In genomic region chr11:100297801-100298200, GRCm38 (mm10) we compare ENCODE assay signal across 8 mouse cellular contexts. TPM values are rescaled to one million over a fixed set of nuclear protein-coding genes. Genes with fewer than 3 reads are reported as not detected.
A peak's percentile ranks its signal among the peaks of the same experiment; 100 is the strongest.
DNase-seq lines count a peak whose midpoint lies in the region; ATAC-seq and TF ChIP-seq lines count a peak whose summit lies in the region.

No protein-coding gene starts in this region.

- ATAC-seq in heart, embryonic 16.5 days (replicated peaks; ENCODE audit: extremely low read depth, insufficient read depth, low FRiP score) = no peak
- peak; percentile 47 for ATAC-seq in erythroblast, adult 5-6 weeks (replicated peaks; ENCODE audit: low FRiP score, poor library complexity, severe bottlenecking)

- TF ChIP-seq CTCF in E14TG2a.4 (conservative IDR thresholded peaks at IDR 0.05; ENCODE audit: low read length) = peak; percentile 74
- TF ChIP-seq CTCF in small intestine, adult 2 months (IDR thresholded peaks at IDR 0.05; ENCODE audit: extremely low read depth, insufficient read length, insufficient replicate concordance, low read depth, low read length) = peak; percentile 68; the same call in 1 of the 2 replicates

- intact Hi-C loops in left cerebral cortex, postnatal 36 days (cut with DNase I) = loop anchor here (5.0 to 10.0 kb wide), 3 partner anchors 723 to 920 kb away; no protein-coding TSS in a partner anchor

- DNase-seq in heart, adult 11 months = no peak
- DNase-seq in liver = peak; percentile 34
- no peak for DNase-seq in urinary bladder, postnatal 25 days (ENCODE audit: low spot score)
- no peak for DNase-seq in left cerebral cortex, postnatal 36 days (ENCODE audit: low spot score in 2 of 2)

- no peak overlapping the region for H3K9ac ChIP-seq in heart, embryonic 16.5 days (ENCODE audit: low read length)

- WGBS in heart, embryonic 16.5 days = 25% methylated on average over 5 of the region's 5 CpGs
- WGBS in small intestine, adult 2 months = 29% methylated on average over 5 of the region's 5 CpGs

- TF ChIP-seq POLR2A in small intestine, adult 2 months (IDR thresholded peaks at IDR 0.05; ENCODE audit: low read depth, low read length) = no peak

- no peaks in the 10 kb centered on the region for H3K36me3 ChIP-seq in heart, embryonic 16.5 days (ENCODE audit: control insufficient read depth, insufficient read depth)
- H3K36me3 ChIP-seq in E14TG2a.4 (ENCODE audit: insufficient read depth, low read length) = no peaks in the 10 kb centered on the region
- no peaks in the 10 kb centered on the region for H3K36me3 ChIP-seq in small intestine, adult 2 months (ENCODE audit: control insufficient read depth, insufficient read depth, low read length)

- peaks cover 4% of the 10 kb centered on the region; the same call in 1 of the 2 replicates for H3K27me3 ChIP-seq in heart, embryonic 16.5 days (ENCODE audit: control insufficient read depth, insufficient read depth, low read length)
- 0 out of 2 replicates have a peak, but pooled peaks cover 4% of the 10 kb centered on the region for H3K27me3 ChIP-seq in E14TG2a.4 (ENCODE audit: insufficient read depth, low read length)
- no peaks in the 10 kb centered on the region for H3K27me3 ChIP-seq in small intestine, adult 2 months (ENCODE audit: control insufficient read depth, insufficient read depth, low read length)

- peak overlapping the region; percentile 57 for H3K4me2 ChIP-seq in heart, embryonic 16.5 days (ENCODE audit: low read depth, low read length)

- no peaks in the 10 kb centered on the region for H3K9me3 ChIP-seq in heart, embryonic 16.5 days (replicated peaks; ENCODE audit: control insufficient read depth, low read length)
- no peaks in the 10 kb centered on the region; the same call in 1 of the 2 replicates for H3K9me3 ChIP-seq in E14TG2a.4 (ENCODE audit: low read length)

- no peak overlapping the region; the same call in 1 of the 2 replicates for H3K4me3 ChIP-seq in heart, embryonic 16.5 days (ENCODE audit: low read length)
- peak overlapping the region; percentile 65 for H3K4me3 ChIP-seq in E14TG2a.4 (replicated peaks; ENCODE audit: low read length)
- no peak overlapping the region for H3K4me3 ChIP-seq in small intestine, adult 2 months (ENCODE audit: low read depth, low read length)

- H3K4me1 ChIP-seq in heart, embryonic 16.5 days (ENCODE audit: control insufficient read depth, insufficient read depth, low read length) = peaks cover 3% of the 10 kb centered on the region; the same call in 1 of the 2 replicates
- H3K4me1 ChIP-seq in E14TG2a.4 (replicated peaks; ENCODE audit: low read depth, low read length) = peaks cover 32% of the 10 kb centered on the region
- peaks cover 5% of the 10 kb centered on the region for H3K4me1 ChIP-seq in small intestine, adult 2 months (ENCODE audit: control insufficient read depth, insufficient read depth, insufficient read length, low read length)

- H3K27ac ChIP-seq in heart, embryonic 16.5 days (ENCODE audit: low read length) = no peak overlapping the region
- no peak overlapping the region for H3K27ac ChIP-seq in small intestine, adult 2 months (ENCODE audit: insufficient read depth, low read depth, low read length)

RNA-seq across cellular contexts. Expression of gene Eif1, which starts 21.9 kb away (rescaled TPM):
- 1,600 and 1,609 TPM in 2 replicates for polyA plus RNA-seq in heart, embryonic 16.5 days (2015; fragmentation: Nextera tagmentation; extraction: Ambion mirVana)
- total RNA-seq in erythroblast, adult 5-6 weeks (2015; ENCODE audit: low replicate concordance) = 580 and 688 TPM in 2 replicates
- total RNA-seq in erythroblast, adult 5-6 weeks (2017; ENCODE audit: low replicate concordance) = 168 and 350 TPM in 2 replicates
- polyA plus RNA-seq in small intestine, adult 2 months (2012; rRNA removed) = 49.3 and 102 TPM in 2 replicates
- 100 to 1,000 TPM; 712 to 762 TPM for total RNA-seq in left cerebral cortex, postnatal 36 days (2021)

RNA-seq across cellular contexts. Expression of gene Krt42, which starts 28.1 kb away (rescaled TPM):
- not detected in 2 replicates for polyA plus RNA-seq in heart, embryonic 16.5 days (2015; fragmentation: Nextera tagmentation; extraction: Ambion mirVana)
- not detected in 2 replicates for total RNA-seq in erythroblast, adult 5-6 weeks (2015; ENCODE audit: low replicate concordance)
- not detected in 2 replicates for total RNA-seq in erythroblast, adult 5-6 weeks (2017; ENCODE audit: low replicate concordance)
- 0.09 TPM in 1 of 2 replicates, not detected in the other for polyA plus RNA-seq in small intestine, adult 2 months (2012; rRNA removed)
- total RNA-seq in left cerebral cortex, postnatal 36 days (2021) = not detected

RNA-seq across cellular contexts. Expression of gene Gast, which starts 36.4 kb away (rescaled TPM):
- not detected in 2 replicates for polyA plus RNA-seq in heart, embryonic 16.5 days (2015; fragmentation: Nextera tagmentation; extraction: Ambion mirVana)
- total RNA-seq in erythroblast, adult 5-6 weeks (2015; ENCODE audit: low replicate concordance) = not detected in 2 replicates
- not detected in 2 replicates for total RNA-seq in erythroblast, adult 5-6 weeks (2017; ENCODE audit: low replicate concordance)
- polyA plus RNA-seq in small intestine, adult 2 months (2012; rRNA removed) = 0.38 and 336 TPM in 2 replicates
- total RNA-seq in left cerebral cortex, postnatal 36 days (2021) = not detected

RNA-seq across cellular contexts. Expression of gene Krt17, which starts 37.0 kb away (rescaled TPM):
- 26.6 and 58.5 TPM in 2 replicates for polyA plus RNA-seq in heart, embryonic 16.5 days (2015; fragmentation: Nextera tagmentation; extraction: Ambion mirVana)
- not detected in 2 replicates for total RNA-seq in erythroblast, adult 5-6 weeks (2015; ENCODE audit: low replicate concordance)
- total RNA-seq in erythroblast, adult 5-6 weeks (2017; ENCODE audit: low replicate concordance) = not detected in 2 replicates
- 0.11 and 0.72 TPM in 2 replicates for polyA plus RNA-seq in small intestine, adult 2 months (2012; rRNA removed)
- not detected for total RNA-seq in left cerebral cortex, postnatal 36 days (2021)

RNA-seq across cellular contexts. Expression of gene Krt16, which starts 49.1 kb away (rescaled TPM):
- polyA plus RNA-seq in heart, embryonic 16.5 days (2015; fragmentation: Nextera tagmentation; extraction: Ambion mirVana) = 0.24 and 0.49 TPM in 2 replicates
- total RNA-seq in erythroblast, adult 5-6 weeks (2015; ENCODE audit: low replicate concordance) = not detected in 2 replicates
- total RNA-seq in erythroblast, adult 5-6 weeks (2017; ENCODE audit: low replicate concordance) = not detected in 2 replicates
- 0.08 TPM in 1 of 2 replicates, not detected in the other for polyA plus RNA-seq in small intestine, adult 2 months (2012; rRNA removed)
- total RNA-seq in left cerebral cortex, postnatal 36 days (2021) = not detected
